Mouse (Mus musculus) ES-E14 (cell line): ENCODE measurements at regions not wholly inside any gene's neighbourhood (a gene's known extent, or its start where the extent isn't known, plus 50 kb on each side); places are given as distances from the start of the nearest gene placed in this dataset.

Experiments
- DNase-seq: peaks from one replicate; pipeline ENCODE4 v3.0.0-alpha.2; 2013; ENCODE audit warnings: low read depth, low spot score
- H3K27ac ChIP-seq: 2 replicates; pipeline ENCODE4 v1.5.1; 2012; ENCODE audit warnings: low read depth, mild to moderate bottlenecking, low read length, moderate library complexity, mixed read lengths; ENCODE audit not compliant: poor library complexity, insufficient read depth, severe bottlenecking
- H3K36me3 ChIP-seq: 2 replicates; pipeline ENCODE4 v1.6.1; 2012; ENCODE audit warnings: mild to moderate bottlenecking, low read length, moderate library complexity, mixed read lengths; ENCODE audit not compliant: control insufficient read depth, poor library complexity, insufficient read depth, severe bottlenecking
- H3K4me1 ChIP-seq, 2 experiments: fragments of 150-350 bp in 1 of 2; sonication (generic) in 1 of 2; 2 replicates each; pipeline ENCODE4 v1.6.1; 2012; ENCODE audit warnings: low read length in 2 of 2, mild to moderate bottlenecking in 1 of 2, mixed read lengths in 1 of 2; ENCODE audit not compliant: control insufficient read depth in 2 of 2, insufficient read depth in 2 of 2, poor library complexity in 1 of 2
- H3K4me3 ChIP-seq, 2 experiments: fragments of 150-350 bp in 1 of 2; sonication (generic) in 1 of 2; 2 replicates each; pipeline ENCODE4 v1.5.1; 2012; ENCODE audit warnings: low read length in 2 of 2, low read depth in 1 of 2, mild to moderate bottlenecking in 1 of 2, mixed read lengths in 1 of 2; ENCODE audit not compliant: insufficient read depth in 1 of 2, poor library complexity in 1 of 2, severe bottlenecking in 1 of 2
- H3K9ac ChIP-seq: 2 replicates; pipeline ENCODE4 v1.6.1; 2012; ENCODE audit warnings: low read depth, mild to moderate bottlenecking, low read length, mixed read lengths; ENCODE audit not compliant: poor library complexity, insufficient read depth, severe bottlenecking
- H3K9me3 ChIP-seq: fragments of 150-350 bp; sonication (generic); 2 replicates; pipeline ENCODE4 v1.6.1; 2012; ENCODE audit warnings: low read depth, mild to moderate bottlenecking, low read length; ENCODE audit not compliant: control insufficient read depth, insufficient read depth
- CHD2 ChIP-seq: IDR thresholded peaks from 2 replicates; pipeline ENCODE4 v1.6.1; 2014; ENCODE audit warnings: mild to moderate bottlenecking, low read depth, low read length, inconsistent platforms
- HCFC1 ChIP-seq: IDR thresholded peaks from 2 replicates; pipeline ENCODE4 v1.6.1; 2012; ENCODE audit warnings: low read length, inconsistent platforms, borderline replicate concordance; ENCODE audit not compliant: insufficient read depth
- MAFK ChIP-seq: IDR thresholded peaks from 2 replicates; pipeline ENCODE4 v1.6.1; 2014; ENCODE audit warnings: mild to moderate bottlenecking, low read depth, low read length, inconsistent platforms; ENCODE audit not compliant: insufficient read depth
- ZC3H11A ChIP-seq: IDR thresholded peaks from 2 replicates; pipeline ENCODE4 v1.6.1; 2012; ENCODE audit warnings: low read depth, mild to moderate bottlenecking, inconsistent platforms, low read length, borderline replicate concordance
- ZNF384 ChIP-seq: IDR thresholded peaks from 2 replicates; pipeline ENCODE4 v1.6.1; 2012; ENCODE audit warnings: low read depth, low read length, inconsistent platforms
- in situ Hi-C, 2 experiments: fragments of 600-800 bp; cut with MboI; formaldehyde crosslinking; loops; one replicate each; pipeline ENCODE4 v1.15.1; 2025; ENCODE audit warnings: low sequenced_read_pairs in 2 of 2, inconsistent platforms in 1 of 2; ENCODE audit not compliant: unreplicated experiment in 2 of 2

DNA sequence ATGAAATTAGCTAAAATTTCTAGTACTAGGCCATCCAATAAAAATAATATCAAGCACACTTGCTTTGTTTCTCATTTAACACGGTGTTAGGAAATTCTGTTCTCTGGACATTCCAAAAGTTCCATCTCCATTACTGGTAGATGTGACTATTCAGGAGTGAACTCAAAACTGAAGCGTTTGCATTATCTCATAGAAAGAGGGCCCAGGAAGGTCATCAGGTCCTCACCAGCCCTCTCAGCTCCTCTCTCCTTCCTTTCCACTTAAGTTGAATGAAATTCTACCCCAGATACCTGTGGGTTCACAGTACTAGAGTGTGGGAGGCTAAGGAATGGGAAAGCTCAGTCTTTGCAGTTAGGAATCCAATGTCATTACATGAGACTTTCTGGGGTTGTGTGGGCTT is 185.2 kb upstream of the Adgrl4 start:
- DNase-seq = no peak
- no peaks in the 10 kb centered on the region for H3K36me3 ChIP-seq
- no peak overlapping the region for H3K27ac ChIP-seq
- H3K4me3 ChIP-seq = no peak overlapping the region
- TF ChIP-seq HCFC1 = no peak
- no peak for TF ChIP-seq ZC3H11A
- TF ChIP-seq ZNF384 = no peak
- TF ChIP-seq MAFK = no peak
- TF ChIP-seq CHD2 = no peak
- no peaks in the 10 kb centered on the region for H3K4me1 ChIP-seq
- no peak overlapping the region for H3K9ac ChIP-seq
- no peaks in the 10 kb centered on the region for H3K9me3 ChIP-seq
- in situ Hi-C loops = no loop called here

DNA sequence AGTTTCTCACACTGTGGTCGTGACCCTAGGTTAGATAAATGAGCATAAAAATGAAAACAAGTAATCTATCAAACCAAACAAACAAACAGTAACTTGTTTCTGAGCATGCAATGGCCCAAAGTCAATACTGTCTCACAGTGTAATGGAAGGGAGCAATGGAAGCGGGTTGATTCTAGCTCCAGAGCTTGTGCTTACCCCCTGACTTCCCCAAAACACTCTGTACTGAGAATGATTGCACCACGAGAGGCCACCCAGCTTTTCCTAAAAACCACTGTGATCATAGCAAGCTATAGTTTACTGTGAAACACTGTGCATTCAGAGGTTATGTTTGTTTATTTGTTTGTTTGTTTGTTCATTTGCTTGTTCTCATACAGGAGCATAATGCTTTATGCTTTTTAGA is 174.9 kb upstream of the Adgrl4 start:
- Histone ChIP-seq H3K27ac (no peak overlapping the region), H3K4me1 (no peaks in the 10 kb centered on the region), H3K4me3 (no peak overlapping the region), H3K9me3 (no peaks in the 10 kb centered on the region), H3K36me3 (no peaks in the 10 kb centered on the region), H3K9ac (no peak overlapping the region)
- TF ChIP-seq HCFC1 = no peak
- in situ Hi-C loops = no loop called here
- no peak for DNase-seq

DNA sequence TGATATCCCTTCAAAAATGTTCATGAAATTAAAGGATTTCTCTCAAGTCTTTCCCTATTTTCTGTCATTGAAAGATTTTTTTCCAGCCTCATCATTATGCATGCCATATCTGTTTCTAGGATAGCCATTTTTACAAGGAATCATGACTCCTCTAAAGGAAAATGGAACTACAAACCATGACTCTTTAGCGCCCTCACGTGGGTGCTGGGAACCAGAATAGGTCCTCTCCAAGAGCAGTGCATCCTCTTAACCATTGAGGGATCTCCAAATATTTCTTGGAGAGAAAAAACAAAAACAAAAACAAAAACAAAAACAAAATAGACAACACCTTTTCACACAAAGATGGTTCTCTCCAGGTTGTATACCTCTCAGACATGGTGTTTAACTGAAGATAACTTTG is 172.0 kb upstream of the Adgrl4 start:
- no peaks in the 10 kb centered on the region for H3K9me3 ChIP-seq
- H3K4me3 ChIP-seq = no peak overlapping the region
- H3K36me3 ChIP-seq = no peaks in the 10 kb centered on the region
- in situ Hi-C loops = no loop called here
- no peaks in the 10 kb centered on the region for H3K4me1 ChIP-seq
- H3K9ac ChIP-seq = no peak overlapping the region
- TF ChIP-seq HCFC1 (no peak), CHD2 (no peak), ZC3H11A (no peak), MAFK (no peak), ZNF384 (no peak)
- DNase-seq = peak; percentile 8
- H3K27ac ChIP-seq = no peak overlapping the region

DNA sequence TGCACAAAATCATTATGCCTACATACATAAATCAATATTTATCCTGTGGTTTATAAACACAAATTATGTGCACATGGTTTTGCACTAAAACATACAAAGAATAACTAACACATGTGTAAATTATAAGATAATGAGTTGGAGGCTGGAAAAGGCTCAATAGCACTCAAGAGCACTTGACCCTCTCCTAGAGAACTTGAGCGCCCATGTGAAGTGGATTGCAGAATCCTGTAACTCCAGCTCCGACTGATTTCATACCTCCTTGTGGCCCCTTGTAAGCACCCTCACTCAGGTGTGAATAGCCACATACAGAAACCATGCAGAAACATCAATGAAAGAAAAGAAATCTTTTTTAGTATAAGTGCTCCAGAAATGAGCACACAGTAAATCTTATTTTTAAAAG is 168.2 kb upstream of the Adgrl4 start:
- in situ Hi-C loops = no loop called here
- no peak for TF ChIP-seq ZC3H11A
- no peak for TF ChIP-seq ZNF384
- no peak for TF ChIP-seq MAFK
- TF ChIP-seq CHD2 = no peak
- TF ChIP-seq HCFC1 = no peak
- Histone ChIP-seq H3K9me3 (no peaks in the 10 kb centered on the region), H3K9ac (no peak overlapping the region), H3K27ac (no peak overlapping the region), H3K4me3 (no peak overlapping the region), H3K4me1 (no peaks in the 10 kb centered on the region), H3K36me3 (no peaks in the 10 kb centered on the region)
- no peak for DNase-seq

DNA sequence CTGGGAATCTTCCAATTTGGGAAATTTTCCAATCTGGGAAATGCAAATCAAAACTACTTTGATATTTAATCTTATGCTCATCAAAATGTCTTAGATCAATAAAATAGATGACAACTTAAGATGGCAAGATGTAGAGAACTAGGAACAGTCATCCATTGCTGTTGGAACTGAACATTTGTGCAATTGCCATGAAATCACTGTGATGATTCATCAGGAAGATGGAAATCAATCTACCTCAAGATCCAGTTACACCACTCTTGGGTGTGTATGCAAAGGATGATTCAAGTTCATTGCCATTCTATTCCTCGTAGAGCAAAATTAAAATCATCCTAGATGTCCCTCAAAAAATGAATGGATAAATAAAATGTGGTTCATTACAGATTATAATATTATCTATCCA is 153.9 kb upstream of the Adgrl4 start:
- no peak overlapping the region for H3K9ac ChIP-seq
- in situ Hi-C loops = no loop called here
- H3K27ac ChIP-seq = no peak overlapping the region
- no peak overlapping the region for H3K4me3 ChIP-seq
- no peak for DNase-seq
- H3K9me3 ChIP-seq = no peaks in the 10 kb centered on the region
- TF ChIP-seq MAFK (no peak), CHD2 (no peak), HCFC1 (no peak), ZC3H11A (no peak), ZNF384 (no peak)
- H3K36me3 ChIP-seq = no peaks in the 10 kb centered on the region
- H3K4me1 ChIP-seq = no peaks in the 10 kb centered on the region
